Mouse (Mus musculus) forebrain, embryonic 13.5 days (tissue): ENCODE results near the gene Tmem81. TPM values are rescaled to one million over a fixed set of nuclear protein-coding genes. Genes with fewer than 3 reads are reported as not detected.

ENCODE experiments used
- ATAC-seq: fragments of 200-750 bp; cut with Nextera tagmentation; 2 replicates; pipeline ENCODE4 v1.8.0; 2017
- H3K27ac ChIP-seq: fragments of 300-500 bp; sonication (generic); 2 replicates; pipeline ENCODE4 v1.5.1; 2015; ENCODE audit warnings: inconsistent platforms, mild to moderate bottlenecking, moderate library complexity
- H3K27me3 ChIP-seq: fragments of 300-500 bp; sonication (generic); 2 replicates; pipeline ENCODE4 v1.6.1; 2015; ENCODE audit warnings: mild to moderate bottlenecking, inconsistent platforms
- H3K36me3 ChIP-seq: fragments of 300-500 bp; sonication (generic); 2 replicates; pipeline ENCODE4 v1.6.1; 2015; ENCODE audit warnings: mild to moderate bottlenecking, inconsistent platforms; ENCODE audit not compliant: poor library complexity, severe bottlenecking
- H3K4me1 ChIP-seq: fragments of 300-500 bp; sonication (generic); 2 replicates; pipeline ENCODE4 v1.6.1; 2015; ENCODE audit warnings: inconsistent platforms
- H3K4me2 ChIP-seq: fragments of 300-500 bp; sonication (generic); 2 replicates; pipeline ENCODE4 v1.6.1; 2015; ENCODE audit warnings: inconsistent platforms, mild to moderate bottlenecking, moderate library complexity
- H3K4me3 ChIP-seq: fragments of 300-500 bp; sonication (generic); 2 replicates; pipeline ENCODE4 v1.5.1; 2015; ENCODE audit warnings: mild to moderate bottlenecking, inconsistent platforms
- H3K9ac ChIP-seq: fragments of 300-500 bp; sonication (generic); 2 replicates; pipeline ENCODE4 v1.6.1; 2015; ENCODE audit warnings: mild to moderate bottlenecking, inconsistent platforms
- H3K9me3 ChIP-seq: fragments of 300-500 bp; sonication (generic); replicated peaks from 2 replicates; pipeline ENCODE4 v1.6.1; 2016; ENCODE audit warnings: inconsistent platforms
- WGBS: fragments of 180-500 bp; shearing (Covaris S2); methylation state at CpG from one replicate; pipeline ENCODE4 v1.1.7; 2015; 5-methylcytosine and 5-hydroxymethylcytosine counted together
- polyA plus RNA-seq: library from polyadenylated mRNA; unstranded; fragments of >200 nt; fragmentation: Nextera tagmentation; extraction: Ambion mirVana; gene quantifications from 2 replicates; pipeline ENCODE4 v1.2.1, GENCODE M21; 2015

Gene Tmem81
- polyA plus RNA-seq, 1 experiment from 2014 or later, result 0.92 TPM

- ATAC-seq, result no peak
- WGBS, result 83% methylated on average over 8 of the region's 8 CpGs
- H3K36me3 ChIP-seq, result peaks cover 43% of the 10 kb centered on the region
Measured at GRCm38 (mm10) chr1:132523048-132523447, 17.0 kb downstream of the Tmem81 start.

GRCm38 (mm10) chr1:132523920-132524319 is 17.9 kb downstream of the Tmem81 start:
- WGBS, result 37% methylated on average over 4 of the region's 4 CpGs

More at GRCm38 (mm10) chr1:132523048-132523447, 17.0 kb downstream of the Tmem81 start:
- H3K4me1 ChIP-seq, result peaks cover 18% of the 10 kb centered on the region
- H3K4me3 ChIP-seq, result no peak overlapping the region
- no peaks in the 10 kb centered on the region for H3K9me3 ChIP-seq
- no peaks in the 10 kb centered on the region for H3K27me3 ChIP-seq
- no peak overlapping the region for H3K4me2 ChIP-seq
- H3K9ac ChIP-seq, result 0 out of 2 replicates have a peak overlapping the region, but pooled peaks have one; percentile 8
- no peak overlapping the region for H3K27ac ChIP-seq

GRCm38 (mm10) chr1:132525832-132526231 is 19.8 kb downstream of the Tmem81 start:
- Histone ChIP-seq H3K27me3 (no peaks in the 10 kb centered on the region), H3K36me3 (peaks cover 34% of the 10 kb centered on the region; the same call in 1 of the 2 replicates), H3K9ac (peak overlapping the region; percentile 60), H3K9me3 (no peaks in the 10 kb centered on the region), H3K27ac (peak overlapping the region; percentile 86), H3K4me3 (no peak overlapping the region), H3K4me1 (peaks cover 29% of the 10 kb centered on the region), H3K4me2 (peak overlapping the region; percentile 35)
- ATAC-seq, result peak; percentile 69
- 6% methylated on average over 10 of the region's 10 CpGs for WGBS

More at GRCm38 (mm10) chr1:132523920-132524319, 17.9 kb downstream of the Tmem81 start:
- H3K27ac ChIP-seq, result no peak overlapping the region
- peaks cover 18% of the 10 kb centered on the region for H3K4me1 ChIP-seq
- ATAC-seq, result no peak
- peaks cover 42% of the 10 kb centered on the region for H3K36me3 ChIP-seq
- no peaks in the 10 kb centered on the region for H3K27me3 ChIP-seq
- H3K4me3 ChIP-seq, result no peak overlapping the region
- no peak overlapping the region for H3K4me2 ChIP-seq
- H3K9me3 ChIP-seq, result no peaks in the 10 kb centered on the region
- H3K9ac ChIP-seq, result no peak overlapping the region

- Histone ChIP-seq H3K9ac (no peak overlapping the region), H3K36me3 (peaks cover 21% of the 10 kb centered on the region; the same call in 1 of the 2 replicates), H3K4me1 (peaks cover 42% of the 10 kb centered on the region), H3K27ac (no peak overlapping the region), H3K9me3 (no peaks in the 10 kb centered on the region), H3K4me3 (no peak overlapping the region), H3K27me3 (no peaks in the 10 kb centered on the region), H3K4me2 (no peak overlapping the region)
- WGBS, result 96% methylated on average over 13 of the region's 13 CpGs
- ATAC-seq, result no peak
Measured at GRCm38 (mm10) chr1:132528071-132528470, 22.0 kb downstream of the Tmem81 start.

- Histone ChIP-seq H3K4me1 (peaks cover 49% of the 10 kb centered on the region), H3K27me3 (no peaks in the 10 kb centered on the region), H3K4me3 (no peak overlapping the region), H3K9ac (no peak overlapping the region), H3K27ac (no peak overlapping the region), H3K36me3 (peaks cover 19% of the 10 kb centered on the region; the same call in 1 of the 2 replicates), H3K9me3 (no peaks in the 10 kb centered on the region), H3K4me2 (no peak overlapping the region)
- ATAC-seq, result no peak
- WGBS, result 95% methylated on average over 19 of the region's 19 CpGs
Measured at GRCm38 (mm10) chr1:132528647-132529334, 22.8 kb downstream of the Tmem81 start.

GRCm38 (mm10) chr1:132530631-132531191 is 24.7 kb downstream of the Tmem81 start:
- no peaks in the 10 kb centered on the region for H3K9me3 ChIP-seq

GRCm38 (mm10) chr1:132532521-132532920 is 26.5 kb downstream of the Tmem81 start:
- 73% methylated on average over 9 of the region's 9 CpGs for WGBS
- H3K4me1 ChIP-seq, result peaks cover 44% of the 10 kb centered on the region
- no peak overlapping the region for H3K27ac ChIP-seq
- H3K4me2 ChIP-seq, result no peak overlapping the region
- H3K36me3 ChIP-seq, result peaks cover 13% of the 10 kb centered on the region; the same call in 1 of the 2 replicates
- no peaks in the 10 kb centered on the region for H3K9me3 ChIP-seq
- H3K27me3 ChIP-seq, result no peaks in the 10 kb centered on the region
- ATAC-seq, result no peak
- H3K9ac ChIP-seq, result no peak overlapping the region
- no peak overlapping the region for H3K4me3 ChIP-seq

More at GRCm38 (mm10) chr1:132530631-132531191, 24.7 kb downstream of the Tmem81 start:
- Histone ChIP-seq H3K9ac (no peak overlapping the region), H3K36me3 (peaks cover 14% of the 10 kb centered on the region; the same call in 1 of the 2 replicates), H3K27ac (peak overlapping the region; percentile 64), H3K4me2 (peak overlapping the region; percentile 24; the same call in 1 of the 2 replicates), H3K4me1 (peaks cover 55% of the 10 kb centered on the region), H3K4me3 (no peak overlapping the region), H3K27me3 (no peaks in the 10 kb centered on the region)
- 2% methylated on average over 5 of the region's 5 CpGs for WGBS
- peak; percentile 59; the same call in 1 of the 2 replicates for ATAC-seq

- Histone ChIP-seq H3K36me3 (no peaks in the 10 kb centered on the region), H3K4me2 (no peak overlapping the region), H3K9ac (no peak overlapping the region), H3K9me3 (no peaks in the 10 kb centered on the region), H3K27me3 (no peaks in the 10 kb centered on the region), H3K4me1 (peaks cover 51% of the 10 kb centered on the region), H3K4me3 (no peak overlapping the region), H3K27ac (no peak overlapping the region)
- whole genome bisulfite sequencing, result 2% methylated on average over 5 of the region's 8 CpGs
- ATAC-seq, result no peak
Measured at GRCm38 (mm10) chr1:132533840-132534239, 27.8 kb downstream of the Tmem81 start.

GRCm38 (mm10) chr1:132535541-132535940 is 29.5 kb downstream of the Tmem81 start:
- no peak overlapping the region for H3K27ac ChIP-seq
- no peak for ATAC-seq
- no peaks in the 10 kb centered on the region for H3K9me3 ChIP-seq
- H3K4me2 ChIP-seq, result no peak overlapping the region
- 90% methylated on average over 4 of the region's 4 CpGs for WGBS
- H3K4me3 ChIP-seq, result no peak overlapping the region
- no peak overlapping the region for H3K9ac ChIP-seq
- H3K36me3 ChIP-seq, result no peaks in the 10 kb centered on the region
- no peaks in the 10 kb centered on the region for H3K27me3 ChIP-seq
- peaks cover 43% of the 10 kb centered on the region for H3K4me1 ChIP-seq

GRCm38 (mm10) chr1:132536416-132536815 is 30.4 kb downstream of the Tmem81 start:
- peaks cover 4% of the 10 kb centered on the region for H3K27me3 ChIP-seq
- no peaks in the 10 kb centered on the region for H3K36me3 ChIP-seq
- H3K9ac ChIP-seq, result no peak overlapping the region
- H3K9me3 ChIP-seq, result no peaks in the 10 kb centered on the region
- peaks cover 42% of the 10 kb centered on the region for H3K4me1 ChIP-seq
- 83% methylated on average over 3 of the region's 3 CpGs for WGBS
- no peak overlapping the region for H3K4me2 ChIP-seq
- no peak overlapping the region for H3K4me3 ChIP-seq
- ATAC-seq, result no peak
- H3K27ac ChIP-seq, result no peak overlapping the region

GRCm38 (mm10) chr1:132537736-132538135 is 31.7 kb downstream of the Tmem81 start:
- Histone ChIP-seq H3K4me3 (no peak overlapping the region), H3K9me3 (no peaks in the 10 kb centered on the region), H3K36me3 (no peaks in the 10 kb centered on the region), H3K4me1 (peaks cover 50% of the 10 kb centered on the region), H3K4me2 (peak overlapping the region; percentile 76; the same call in 1 of the 2 replicates), H3K27ac (no peak overlapping the region), H3K9ac (no peak overlapping the region), H3K27me3 (peaks cover 16% of the 10 kb centered on the region)
- ATAC-seq, result no peak
- 72% methylated on average over 5 of the region's 5 CpGs for WGBS

GRCm38 (mm10) chr1:132540701-132541100 is 34.7 kb downstream of the Tmem81 start:
- H3K9ac ChIP-seq, result peak overlapping the region; percentile 77; the same call in 1 of the 2 replicates
- no peak for ATAC-seq
- H3K27ac ChIP-seq, result no peak overlapping the region
- H3K4me2 ChIP-seq, result peak overlapping the region; percentile 76
- H3K36me3 ChIP-seq, result no peaks in the 10 kb centered on the region
- H3K9me3 ChIP-seq, result no peaks in the 10 kb centered on the region
- H3K27me3 ChIP-seq, result peaks cover 28% of the 10 kb centered on the region
- H3K4me3 ChIP-seq, result peak overlapping the region; percentile 50
- H3K4me1 ChIP-seq, result peaks cover 37% of the 10 kb centered on the region
- WGBS, result 64% methylated on average over 7 of the region's 7 CpGs
